Mouse (Mus musculus) macrophage (primary cell): ENCODE results near the gene Cars2. TPM values are rescaled to one million over a fixed set of nuclear protein-coding genes. Genes with fewer than 3 reads are reported as not detected.
"Not testable (repeated sequence)": the region's sequence is repeated elsewhere in the genome, so short reads cannot be mapped to it uniquely, and the experiment has no call there.

Source experiments
- H3K27ac ChIP-seq: fragments of 350-480 bp; formaldehyde crosslinking; 2 replicates; pipeline ENCODE4 v1.9.0; 2021
- H3K36me3 ChIP-seq: fragments of 350-480 bp; formaldehyde crosslinking; 2 replicates; pipeline ENCODE4 v1.9.0; 2021; ENCODE audit errors: inconsistent target
- H3K4me3 ChIP-seq: fragments of 350-480 bp; formaldehyde crosslinking; 2 replicates; pipeline ENCODE4 v1.9.0; 2021; ENCODE audit errors: inconsistent target
- H3K79me2 ChIP-seq: fragments of 350-480 bp; formaldehyde crosslinking; 2 replicates; pipeline ENCODE4 v1.9.0; 2021; ENCODE audit errors: inconsistent target
- WGBS: methylation state at CpG from one replicate; pipeline ENCODE4 v1.1.7; 2026; ENCODE audit warnings: inconsistent platforms; ENCODE audit not compliant: missing documents; 5-methylcytosine and 5-hydroxymethylcytosine counted together
- polyA plus RNA-seq: library from polyadenylated mRNA; stranded (reverse); fragments of 250-400 nt; gene quantifications from 3 replicates; pipeline ENCODE4 v1.2.4, GENCODE M21; 2018; ENCODE audit warnings: inconsistent platforms

Gene Cars2
- polyA plus RNA-seq, 1 experiment from 2014 or later: 9.9 TPM

DNA sequence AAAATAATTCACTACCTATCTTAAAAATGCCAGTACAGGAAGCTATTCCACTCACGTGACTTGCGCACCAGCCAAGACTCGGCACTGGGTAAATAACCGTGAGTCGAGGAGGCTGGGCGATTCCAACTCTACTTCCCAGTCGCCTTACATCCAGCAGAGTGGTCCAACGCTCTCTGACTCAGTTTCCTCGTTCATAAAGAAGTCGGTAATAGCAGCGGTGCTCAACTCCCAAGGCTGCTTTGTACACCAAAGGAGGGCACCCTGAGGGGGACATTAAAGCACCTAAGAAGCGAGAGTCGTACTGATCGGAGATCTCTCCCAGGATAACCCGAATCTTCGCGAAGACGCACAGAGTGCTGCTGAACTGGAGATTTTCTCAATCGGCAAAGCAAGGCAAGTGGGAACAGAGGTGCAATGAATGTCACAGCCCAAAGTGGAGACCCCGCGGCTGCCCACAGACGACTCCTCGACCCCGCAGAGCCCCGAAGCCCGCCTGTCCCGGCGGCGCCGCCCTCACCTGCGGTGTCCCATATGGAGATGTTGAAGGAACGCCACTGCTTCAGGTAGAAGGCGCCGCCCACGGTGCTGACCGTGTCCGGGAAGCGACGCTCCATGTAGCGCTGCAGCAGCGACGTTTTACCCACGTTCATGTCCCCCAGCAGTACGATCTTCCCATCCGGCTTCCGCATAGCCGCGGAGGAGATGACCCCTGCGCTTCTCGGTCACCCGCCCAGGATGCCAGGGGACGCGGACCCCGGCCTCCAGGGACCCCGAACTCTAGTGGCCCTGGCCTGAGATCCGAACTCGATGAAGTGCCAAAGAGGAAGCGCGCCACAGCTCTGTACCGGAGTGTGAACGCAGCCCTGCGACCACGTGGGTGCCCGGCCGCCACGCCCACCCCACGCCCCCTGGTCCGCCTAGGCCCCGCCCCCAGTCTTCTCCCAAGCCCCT is 72.5 kb downstream of the Cars2 start, which contains the start of gene Rab20:
Gene Rab20, minus strand, starts transcription at position 900 of the 951 bp plus-strand sequence.
- H3K4me3 ChIP-seq: peak within 1 kb of the TSS; percentile 75
- peaks cover 52% of the 10 kb centered on the region for H3K79me2 ChIP-seq
- peak within 1 kb of the TSS; percentile 82 for H3K27ac ChIP-seq
- WGBS: under 1% methylated on average over 66 of the region's 69 CpGs
- H3K36me3 ChIP-seq: no peaks in the 10 kb centered on the region

DNA sequence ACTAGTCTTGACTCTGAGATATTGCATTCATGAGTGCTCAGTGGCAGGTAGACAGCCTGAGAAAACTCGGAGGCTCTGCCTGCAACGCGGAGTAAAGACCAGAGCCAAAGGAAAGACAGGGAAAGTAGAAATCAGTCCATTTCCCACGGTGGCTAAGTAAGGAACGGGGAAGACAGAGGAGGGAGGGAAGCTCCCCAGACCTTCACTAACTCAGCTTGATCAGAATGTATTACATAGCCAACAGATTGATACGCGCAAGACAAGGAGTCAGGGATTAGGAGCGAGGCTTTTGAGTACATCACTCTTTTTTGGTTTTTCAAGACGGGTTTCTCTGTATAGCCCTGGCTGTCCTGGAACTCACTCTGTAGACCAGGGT is 73.4 kb downstream of the Cars2 start:
- Histone ChIP-seq H3K27ac (peak overlapping the region; percentile 82), H3K4me3 (peak overlapping the region; percentile 75), H3K79me2 (peaks cover 61% of the 10 kb centered on the region), H3K36me3 (no peaks in the 10 kb centered on the region)
- 8% methylated on average over 9 of the region's 9 CpGs for WGBS

DNA sequence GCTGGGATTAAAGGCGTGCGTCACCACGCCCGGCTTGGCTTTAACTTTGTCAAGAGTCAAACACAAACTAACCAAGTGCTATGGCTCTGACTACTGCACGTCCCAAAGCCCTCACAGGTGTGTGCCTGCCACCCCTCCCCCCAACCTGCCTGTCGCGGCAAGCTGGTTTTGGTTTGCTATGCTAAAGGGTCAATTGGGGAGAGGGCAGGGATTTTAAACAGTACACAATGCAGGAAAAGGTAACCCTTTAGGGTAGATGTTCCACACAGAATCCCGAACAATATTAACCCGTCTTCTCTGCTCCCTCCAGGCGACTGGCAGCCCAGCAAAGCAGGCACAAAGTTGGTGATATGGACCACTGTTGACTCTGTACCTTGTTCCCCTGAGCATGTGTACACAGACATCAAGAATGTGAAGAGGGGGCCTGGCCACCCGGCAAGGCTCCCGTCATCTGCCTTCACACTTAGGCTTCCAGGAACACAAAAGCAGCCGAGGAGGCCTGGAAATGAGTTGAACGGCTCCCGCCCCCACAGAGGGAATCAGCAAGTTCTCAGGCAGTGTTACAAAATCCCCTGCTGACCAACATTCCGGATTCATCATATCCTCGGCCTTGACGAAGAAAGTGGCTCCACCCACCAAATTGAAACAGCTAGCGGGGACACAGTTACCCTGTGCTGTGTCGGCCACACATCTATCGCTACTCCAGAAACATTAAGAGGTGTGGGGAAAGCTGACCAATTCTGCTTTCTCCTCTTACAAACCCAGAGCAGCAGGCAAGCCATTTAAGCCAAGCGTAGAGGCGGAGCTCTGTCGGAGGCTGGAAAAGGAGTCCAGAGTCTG is 74.0 kb downstream of the Cars2 start:
- H3K27ac ChIP-seq: peak overlapping the region; percentile 82
- H3K4me3 ChIP-seq: peak overlapping the region; percentile 75
- H3K36me3 ChIP-seq: no peaks in the 10 kb centered on the region
- peaks cover 67% of the 10 kb centered on the region for H3K79me2 ChIP-seq
- 32% methylated on average over 23 of the region's 24 CpGs for WGBS

DNA sequence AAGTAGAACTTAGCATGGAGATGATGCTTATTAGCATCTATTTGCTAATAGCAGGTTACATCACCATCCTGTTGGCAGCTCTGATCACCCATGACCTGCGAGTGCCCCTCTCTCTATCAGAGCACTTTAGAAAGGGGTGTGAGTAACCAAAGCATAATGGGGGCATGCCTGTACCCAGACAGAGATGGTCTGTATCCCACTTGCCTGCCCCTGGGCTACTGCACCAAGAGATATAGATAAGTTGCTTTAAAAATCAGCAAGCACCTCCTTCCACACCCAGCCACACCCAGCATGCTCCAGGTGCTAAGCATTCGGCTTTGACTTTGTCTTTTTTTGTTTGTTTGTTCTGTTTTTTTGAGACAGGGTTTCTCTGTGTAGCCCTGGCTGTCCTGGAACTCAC is 74.7 kb downstream of the Cars2 start:
- Histone ChIP-seq H3K4me3 (peak overlapping the region; percentile 75; the same call in 1 of the 2 replicates), H3K27ac (no peak overlapping the region), H3K79me2 (peaks cover 74% of the 10 kb centered on the region), H3K36me3 (no peaks in the 10 kb centered on the region)
- 66% methylated on average over 2 of the region's 2 CpGs for WGBS

DNA sequence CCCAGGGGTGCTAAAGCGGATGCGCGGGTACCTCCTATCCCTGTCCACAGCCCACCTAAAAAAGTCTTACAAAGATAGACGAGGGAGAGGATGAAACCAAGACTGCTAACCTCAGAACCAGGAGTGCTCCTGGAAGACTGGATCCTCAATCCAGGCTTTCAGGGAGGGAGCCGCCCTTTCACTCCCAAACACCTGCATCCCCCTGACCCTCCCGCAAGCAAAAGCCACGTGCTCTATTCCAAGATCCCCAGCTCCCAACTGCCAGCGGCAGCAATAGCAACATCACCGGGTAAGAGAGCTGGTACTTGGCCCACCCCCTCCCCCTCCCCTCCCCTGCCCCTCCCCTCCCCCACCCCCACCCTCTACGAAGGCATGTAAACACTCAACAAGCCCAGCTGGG is 75.2 kb downstream of the Cars2 start:
- Histone ChIP-seq H3K27ac (no peak overlapping the region), H3K79me2 (peaks cover 79% of the 10 kb centered on the region), H3K4me3 (no peak overlapping the region), H3K36me3 (no peaks in the 10 kb centered on the region)
- WGBS: 82% methylated on average over 8 of the region's 10 CpGs

DNA sequence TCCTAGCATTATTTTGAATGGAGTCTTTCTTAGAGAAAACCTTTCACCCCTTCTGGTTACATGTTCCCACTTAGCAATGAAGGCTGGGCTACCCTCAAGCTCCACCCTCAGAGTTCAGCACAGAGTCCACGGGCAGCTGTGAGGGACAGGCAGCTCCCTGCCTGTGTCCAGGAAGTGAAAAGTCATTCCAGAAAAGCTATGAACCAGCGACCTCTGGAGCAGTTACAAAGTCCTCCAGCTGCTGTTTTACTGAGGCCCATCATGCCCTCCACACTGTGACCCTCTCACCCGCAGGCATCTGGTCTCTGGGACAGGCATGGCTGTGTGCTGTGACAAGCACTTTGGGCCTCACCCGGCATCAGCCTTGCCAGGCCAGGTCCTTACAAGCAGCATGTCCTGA is 77.5 kb downstream of the Cars2 start:
- peaks cover 100% of the 10 kb centered on the region for H3K79me2 ChIP-seq
- WGBS: 54% methylated on average over 4 of the region's 4 CpGs
- no peak overlapping the region for H3K27ac ChIP-seq

DNA sequence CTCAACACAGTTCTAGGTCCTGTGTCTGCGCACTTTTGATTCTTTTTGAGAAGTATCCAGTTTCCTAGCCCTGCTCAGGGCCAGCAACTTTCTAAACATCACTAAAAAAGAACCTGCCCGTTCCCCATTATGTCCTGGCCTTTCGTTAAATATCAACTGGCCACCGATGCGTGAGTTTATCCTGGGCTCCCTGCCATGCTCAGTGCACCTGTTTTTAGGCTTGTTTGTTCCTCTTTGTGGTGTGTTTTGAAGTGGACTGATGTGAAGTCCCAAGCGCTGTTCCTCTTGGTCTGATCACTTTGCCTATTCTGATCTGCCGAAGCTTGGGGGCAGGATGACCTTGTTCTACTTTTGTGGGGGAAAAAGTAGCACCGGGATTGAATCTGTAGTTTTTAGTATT is 79.3 kb downstream of the Cars2 start:
- Histone ChIP-seq H3K79me2 (peaks cover 100% of the 10 kb centered on the region), H3K36me3 (peaks cover 19% of the 10 kb centered on the region), H3K27ac (no peak overlapping the region), H3K4me3 (no peak overlapping the region)
- 34% methylated on average over 8 of the region's 8 CpGs for WGBS

More for the DNA sequence above, 77.5 kb downstream of the Cars2 start:
- Histone ChIP-seq H3K4me3 (no peak overlapping the region), H3K36me3 (peaks cover 8% of the 10 kb centered on the region)

DNA sequence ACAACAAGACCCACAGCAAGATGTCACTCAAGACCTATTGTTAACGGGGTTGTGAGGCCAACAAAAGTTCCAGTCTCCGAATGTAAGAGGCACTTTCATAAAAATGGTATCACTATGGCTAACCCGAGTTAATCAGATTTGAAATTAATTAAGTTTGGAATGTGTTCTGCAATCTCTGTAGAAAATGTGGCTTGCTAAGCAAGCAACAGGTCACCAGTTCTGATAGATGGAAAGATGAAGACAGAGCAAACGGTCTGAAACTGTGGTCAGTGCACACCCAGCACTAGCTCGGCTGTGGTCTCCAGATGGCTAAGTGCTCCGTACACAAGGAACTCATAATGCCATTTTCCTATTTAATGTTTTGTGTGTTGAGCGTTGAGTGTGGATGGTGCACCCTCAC is 79.9 kb downstream of the Cars2 start:
- Histone ChIP-seq H3K79me2 (peaks cover 100% of the 10 kb centered on the region), H3K4me3 (no peak overlapping the region), H3K27ac (no peak overlapping the region), H3K36me3 (peaks cover 19% of the 10 kb centered on the region)
- WGBS: 93% methylated on average over 7 of the region's 7 CpGs

DNA sequence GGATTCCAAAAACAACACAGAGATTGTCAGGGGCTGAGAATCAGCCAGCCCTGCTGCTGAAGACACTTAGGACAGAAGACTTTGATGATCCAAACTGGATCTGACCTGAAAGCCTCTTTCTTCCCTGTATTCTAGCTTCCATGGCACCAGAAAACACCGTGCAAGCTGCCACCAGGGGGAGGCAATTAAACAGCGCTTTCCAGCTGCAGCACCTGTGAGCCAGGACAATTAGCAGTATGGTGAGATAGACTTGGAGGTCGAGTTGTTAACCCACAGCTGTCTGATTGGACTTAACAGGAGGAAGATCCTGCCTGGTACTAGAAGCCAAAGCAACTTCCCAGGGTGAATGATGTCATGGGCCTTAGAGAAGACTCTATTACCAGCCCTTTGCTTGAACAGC is 81.5 kb downstream of the Cars2 start:
- WGBS: 38% methylated on average over 3 of the region's 3 CpGs
- peaks cover 19% of the 10 kb centered on the region for H3K36me3 ChIP-seq

DNA sequence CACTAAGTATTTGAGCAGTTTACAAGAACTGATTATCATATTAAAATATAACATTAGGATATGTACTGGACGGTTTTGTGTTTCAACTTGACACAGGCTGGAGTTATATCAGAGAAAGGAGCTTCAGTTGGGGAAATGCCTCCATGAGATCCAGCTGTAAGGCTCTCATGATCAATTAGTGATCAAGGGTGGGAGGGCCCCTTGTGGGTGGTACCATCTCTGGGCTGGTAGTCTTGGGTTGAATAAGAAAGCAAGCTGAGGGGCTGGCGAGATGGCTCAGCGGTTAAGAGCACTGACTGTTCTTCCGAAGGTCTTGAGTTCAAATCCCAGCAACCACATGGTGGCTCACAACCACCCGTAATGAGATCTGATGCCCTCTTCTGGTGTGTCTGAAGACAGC is 84.1 kb downstream of the Cars2 start:
- 100% methylated on average over 2 of the region's 5 CpGs for WGBS
- H3K79me2 ChIP-seq: peaks cover 85% of the 10 kb centered on the region
- not testable (repeated sequence) for H3K4me3 ChIP-seq, H3K27ac ChIP-seq
- H3K36me3 ChIP-seq: peaks cover 19% of the 10 kb centered on the region

More for the DNA sequence above, 81.5 kb downstream of the Cars2 start:
- Histone ChIP-seq H3K79me2 (peaks cover 92% of the 10 kb centered on the region), H3K4me3 (no peak overlapping the region), H3K27ac (no peak overlapping the region)

DNA sequence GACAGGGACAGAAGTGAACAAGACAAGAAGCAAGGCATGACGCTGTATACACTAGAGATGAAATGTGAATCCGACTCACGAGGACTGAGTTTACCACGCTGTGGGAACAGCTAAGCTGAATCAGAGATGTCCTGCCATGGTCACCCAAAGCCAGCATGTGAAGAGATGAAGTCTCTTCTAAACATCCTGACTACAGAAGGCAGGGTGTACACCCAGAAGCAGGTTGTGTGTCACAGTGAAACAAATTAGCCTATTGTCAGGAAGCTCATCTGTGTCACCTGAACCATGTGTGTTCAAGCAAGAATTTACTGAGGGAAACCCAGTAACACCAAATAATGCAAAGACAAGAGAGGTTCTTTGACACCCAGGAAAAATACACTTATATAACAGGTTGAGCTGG is 85.0 kb downstream of the Cars2 start:
- Histone ChIP-seq H3K27ac (peak overlapping the region; percentile 96), H3K36me3 (peaks cover 19% of the 10 kb centered on the region), H3K4me3 (no peak overlapping the region), H3K79me2 (peaks cover 85% of the 10 kb centered on the region)
- 93% methylated on average over 4 of the region's 4 CpGs for WGBS

DNA sequence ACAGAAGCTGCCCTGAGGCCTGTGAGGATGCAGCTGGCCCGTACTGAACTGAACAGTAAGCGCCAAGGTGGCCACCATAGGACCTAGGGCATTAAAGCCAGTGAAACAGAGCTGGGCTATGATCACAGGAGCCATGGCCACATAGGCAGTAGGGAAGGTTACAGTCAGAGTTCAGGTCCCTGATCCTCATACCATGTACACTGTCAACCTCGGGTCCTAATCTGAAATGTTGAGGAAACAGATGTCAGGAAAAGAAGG is 85.9 kb downstream of the Cars2 start:
- Histone ChIP-seq H3K4me3 (no peak overlapping the region; the same call in 1 of the 2 replicates), H3K27ac (peak overlapping the region; percentile 96)
- WGBS: 44% methylated on average over 3 of the region's 3 CpGs

More for the DNA sequence above, 85.9 kb downstream of the Cars2 start:
- peaks cover 85% of the 10 kb centered on the region for H3K79me2 ChIP-seq
- peaks cover 19% of the 10 kb centered on the region for H3K36me3 ChIP-seq
